Mouse (Mus musculus) forebrain, embryonic 12.5 days (tissue): ENCODE data around the gene Cd248. TPM values are rescaled to one million over a fixed set of nuclear protein-coding genes. Genes with fewer than 3 reads are reported as not detected.
"Not testable (repeated sequence)": the region's sequence is repeated elsewhere in the genome, so short reads cannot be mapped to it uniquely, and the experiment has no call there.

ENCODE experiments used
- ATAC-seq: fragments of 200-750 bp; cut with Nextera tagmentation; 2 replicates; pipeline ENCODE4 v1.8.0; 2017; ENCODE audit warnings: moderate TSS enrichment; ENCODE audit not compliant: low FRiP score
- H3K27ac ChIP-seq: fragments of 300-500 bp; sonication (generic); 2 replicates; pipeline ENCODE4 v1.5.1; 2016; ENCODE audit warnings: mild to moderate bottlenecking
- H3K27me3 ChIP-seq: fragments of 300-500 bp; sonication (generic); 2 replicates; pipeline ENCODE4 v1.6.1; 2016; ENCODE audit warnings: mild to moderate bottlenecking
- H3K36me3 ChIP-seq: fragments of 300-500 bp; sonication (generic); replicated peaks from 2 replicates; pipeline ENCODE4 v1.6.1; 2016; ENCODE audit warnings: mild to moderate bottlenecking
- H3K4me1 ChIP-seq: fragments of 300-500 bp; sonication (generic); 2 replicates; pipeline ENCODE4 v1.6.1; 2016
- H3K4me2 ChIP-seq: fragments of 300-500 bp; sonication (generic); 2 replicates; pipeline ENCODE4 v1.6.1; 2016; ENCODE audit warnings: mild to moderate bottlenecking, moderate library complexity
- H3K4me3 ChIP-seq: fragments of 300-500 bp; sonication (generic); replicated peaks from 2 replicates; pipeline ENCODE4 v1.5.1; 2016; ENCODE audit warnings: mild to moderate bottlenecking
- H3K9ac ChIP-seq: fragments of 300-500 bp; sonication (generic); 2 replicates; pipeline ENCODE4 v1.6.1; 2016; ENCODE audit warnings: mild to moderate bottlenecking
- H3K9me3 ChIP-seq: fragments of 300-500 bp; sonication (generic); 2 replicates; pipeline ENCODE4 v1.6.1; 2016
- WGBS: fragments of 180-500 bp; shearing (Covaris S2); methylation state at CpG from one replicate; pipeline ENCODE4 v1.1.7; 2016; 5-methylcytosine and 5-hydroxymethylcytosine counted together
- polyA plus RNA-seq: library from polyadenylated mRNA; unstranded; fragments of >200 nt; fragmentation: Nextera tagmentation; extraction: Ambion mirVana; gene quantifications from 2 replicates; pipeline ENCODE4 v1.2.1, GENCODE M21; 2016

The Cd248 gene
- polyA plus RNA-seq, 1 experiment from 2014 or later: 17.1 TPM

GRCm38 (mm10) chr19:5085145-5085863, 17.4 kb downstream of the Cd248 start, which contains the start of gene Tmem151a:
Gene Tmem151a (minus strand): TSS chr19:5085531.
- Histone ChIP-seq H3K4me1 (peaks cover 28% of the 10 kb centered on the region), H3K9me3 (no peaks in the 10 kb centered on the region), H3K27ac (no peak within 1 kb of the TSS), H3K36me3 (peaks cover 7% of the 10 kb centered on the region; the same call in 1 of the 2 replicates), H3K4me2 (peak within 1 kb of the TSS; percentile 83), H3K27me3 (peaks cover 63% of the 10 kb centered on the region), H3K4me3 (peak within 1 kb of the TSS; percentile 48), H3K9ac (peak within 1 kb of the TSS; percentile 57)
- WGBS: under 1% methylated on average over 69 of the region's 69 CpGs
- ATAC-seq: no peak

DNA sequence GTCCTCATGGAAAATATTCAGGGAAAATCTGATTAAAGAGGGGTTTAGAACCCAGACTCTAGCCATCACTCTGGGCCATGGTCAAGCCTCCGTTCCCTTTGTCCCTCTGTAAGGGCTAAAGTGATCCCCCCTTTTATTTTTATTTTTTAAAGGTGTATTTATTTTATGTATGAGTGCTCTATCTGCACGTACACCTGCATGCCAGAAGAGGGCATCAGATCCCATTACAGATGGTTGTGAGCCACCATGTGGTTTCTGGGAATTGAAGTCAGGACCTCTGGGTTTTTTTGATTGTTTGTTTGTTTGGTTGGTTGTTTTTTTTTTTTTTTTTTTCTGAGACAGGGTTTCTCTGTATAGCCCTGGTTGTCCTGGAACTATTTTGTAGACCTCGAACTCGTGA, 18.7 kb downstream of the Cd248 start:
- not testable (repeated sequence) for H3K9ac ChIP-seq, H3K4me2 ChIP-seq, H3K27ac ChIP-seq, H3K9me3 ChIP-seq, ATAC-seq, H3K4me3 ChIP-seq
- H3K36me3 ChIP-seq: peaks cover 18% of the 10 kb centered on the region
- WGBS: 61% methylated on average over 4 of the region's 4 CpGs
- peaks cover 51% of the 10 kb centered on the region for H3K27me3 ChIP-seq
- peaks cover 28% of the 10 kb centered on the region for H3K4me1 ChIP-seq

DNA sequence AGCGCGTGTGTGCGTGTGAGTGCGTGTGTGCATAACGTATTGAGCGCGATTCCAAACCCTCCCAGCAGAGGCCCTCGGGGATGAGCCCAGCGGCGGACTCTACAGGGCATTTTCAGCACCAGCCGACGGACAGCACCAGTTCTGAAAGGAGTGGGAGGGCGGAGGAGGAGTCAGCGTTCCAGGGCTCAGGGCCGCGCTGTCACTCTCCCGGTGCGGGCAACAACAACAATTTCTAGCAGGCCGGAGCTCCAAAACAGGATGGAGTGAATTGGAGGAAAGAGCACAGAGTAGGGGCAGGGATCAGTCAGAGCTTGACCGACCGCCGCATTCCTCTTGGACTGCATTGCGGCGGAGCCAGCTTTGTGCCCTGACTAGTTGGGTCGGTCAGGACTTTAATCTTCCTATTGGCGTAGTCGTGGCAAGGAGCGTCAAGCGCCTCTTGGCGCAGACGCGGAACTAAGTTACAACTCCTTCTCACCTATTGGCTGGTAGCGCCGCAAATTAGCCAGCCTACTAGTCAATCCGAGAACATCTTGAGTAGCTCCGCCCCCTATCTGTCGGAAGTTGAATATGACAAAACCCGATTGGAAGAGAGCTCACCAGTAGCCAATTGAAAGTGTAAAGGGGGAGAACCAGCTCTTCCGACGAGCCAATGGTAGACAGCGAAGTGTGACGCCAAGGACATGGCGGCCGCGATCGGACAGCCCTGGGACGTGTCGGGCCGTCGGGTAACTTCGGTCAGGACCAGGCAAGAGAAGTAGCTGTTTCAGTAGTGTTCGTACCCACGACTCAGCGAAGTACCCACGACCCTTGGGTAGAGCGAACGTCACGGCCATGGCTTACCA, 20.2 kb downstream of the Cd248 start, which contains the start of gene Yif1a:
Yif1a (plus strand) TSS at position 655 of the 845 bp plus-strand sequence.
- Histone ChIP-seq H3K4me1 (peaks cover 29% of the 10 kb centered on the region), H3K9ac (peak within 1 kb of the TSS; percentile 74), H3K9me3 (no peaks in the 10 kb centered on the region), H3K36me3 (peaks cover 34% of the 10 kb centered on the region), H3K27me3 (peaks cover 35% of the 10 kb centered on the region), H3K27ac (peak within 1 kb of the TSS; percentile 78), H3K4me2 (peak within 1 kb of the TSS; percentile 87), H3K4me3 (peak within 1 kb of the TSS; percentile 85)
- peak; percentile 96 for ATAC-seq
- WGBS: under 1% methylated on average over 58 of the region's 58 CpGs

GRCm38 (mm10) chr19:5089324-5089723, 21.4 kb downstream of the Cd248 start:
- H3K4me1 ChIP-seq: peaks cover 41% of the 10 kb centered on the region

DNA sequence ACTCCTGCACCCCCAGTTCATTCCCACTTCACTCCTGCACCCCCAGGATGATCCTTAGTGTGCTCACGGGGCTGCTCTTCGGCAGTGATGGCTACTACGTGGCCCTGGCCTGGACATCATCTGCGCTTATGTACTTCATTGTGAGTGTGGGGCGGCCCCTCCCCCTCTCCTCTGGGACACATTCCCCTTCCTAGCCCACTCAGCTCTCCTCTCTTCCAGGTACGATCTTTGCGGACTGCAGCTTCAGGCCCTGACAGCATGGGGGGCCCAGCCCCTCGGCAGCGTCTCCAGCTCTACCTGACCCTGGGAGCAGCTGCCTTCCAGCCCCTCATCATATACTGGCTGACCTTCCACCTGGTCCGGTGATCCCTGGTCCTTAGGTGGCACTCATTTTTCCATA, 24.2 kb downstream of the Cd248 start:
- H3K9ac ChIP-seq: no peak overlapping the region
- WGBS: 88% methylated on average over 10 of the region's 10 CpGs
- no peak for ATAC-seq

More at GRCm38 (mm10) chr19:5089324-5089723, 21.4 kb downstream of the Cd248 start:
- H3K27ac ChIP-seq: no peak overlapping the region
- H3K4me3 ChIP-seq: peak overlapping the region; percentile 85
- no peaks in the 10 kb centered on the region for H3K9me3 ChIP-seq
- H3K36me3 ChIP-seq: peaks cover 42% of the 10 kb centered on the region
- peak overlapping the region; percentile 74; the same call in 1 of the 2 replicates for H3K9ac ChIP-seq
- H3K27me3 ChIP-seq: peaks cover 23% of the 10 kb centered on the region
- 91% methylated on average over 4 of the region's 4 CpGs for WGBS
- ATAC-seq: no peak
- H3K4me2 ChIP-seq: peak overlapping the region; percentile 87

DNA sequence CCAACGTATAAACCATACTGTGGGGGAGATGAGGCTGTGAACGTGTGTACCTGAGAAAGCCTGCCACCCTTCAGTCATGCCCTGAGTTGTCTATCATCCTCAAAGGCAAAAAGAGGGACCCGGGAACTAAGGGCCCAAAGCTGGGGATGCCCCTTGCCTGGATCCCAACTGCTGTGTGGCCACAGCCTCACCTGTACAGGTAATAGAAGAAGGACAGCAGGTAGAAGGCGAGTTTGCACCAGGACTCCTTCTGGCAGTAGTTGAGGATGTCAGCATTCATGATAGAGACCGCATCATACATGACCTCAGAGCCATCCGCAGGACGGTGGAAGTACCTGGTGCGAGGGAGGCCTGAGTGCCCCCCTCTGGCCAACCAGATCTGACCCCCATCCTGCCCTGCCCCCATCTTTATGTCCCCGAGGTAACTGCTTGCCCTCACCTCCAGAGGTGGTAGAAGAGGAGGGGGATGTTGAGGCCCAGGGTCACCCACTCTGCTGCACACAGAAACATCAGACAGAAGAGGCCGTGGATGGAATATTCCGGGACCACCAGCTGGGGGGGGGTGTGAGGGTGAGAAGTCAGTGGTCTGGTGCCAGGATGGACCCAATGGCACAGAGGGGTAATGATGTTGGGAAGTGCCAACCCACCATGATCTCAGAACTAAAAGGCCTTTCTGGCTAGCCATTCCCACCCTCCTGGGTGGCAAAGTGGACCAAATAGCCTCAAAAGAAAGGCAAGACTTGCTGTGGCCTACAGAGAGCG, 25.8 kb downstream of the Cd248 start:
- H3K4me3 ChIP-seq: peak overlapping the region; percentile 79
- peak overlapping the region; percentile 66 for H3K27ac ChIP-seq
- peak overlapping the region; percentile 96 for H3K4me2 ChIP-seq
- H3K9me3 ChIP-seq: no peaks in the 10 kb centered on the region
- no peaks in the 10 kb centered on the region for H3K27me3 ChIP-seq
- H3K4me1 ChIP-seq: peaks cover 66% of the 10 kb centered on the region
- H3K9ac ChIP-seq: peak overlapping the region; percentile 48; the same call in 1 of the 2 replicates
- 73% methylated on average over 12 of the region's 12 CpGs for WGBS
- H3K36me3 ChIP-seq: peaks cover 42% of the 10 kb centered on the region
- peak; percentile 0; the same call in 1 of the 2 replicates for ATAC-seq

More for the DNA sequence above, 24.2 kb downstream of the Cd248 start:
- Histone ChIP-seq H3K27me3 (no peaks in the 10 kb centered on the region), H3K9me3 (no peaks in the 10 kb centered on the region), H3K36me3 (peaks cover 42% of the 10 kb centered on the region), H3K4me1 (peaks cover 57% of the 10 kb centered on the region), H3K27ac (no peak overlapping the region), H3K4me2 (no peak overlapping the region), H3K4me3 (no peak overlapping the region)

- H3K4me1 ChIP-seq: peaks cover 67% of the 10 kb centered on the region
- peak overlapping the region; percentile 91 for H3K27ac ChIP-seq
- H3K9ac ChIP-seq: peak overlapping the region; percentile 48; the same call in 1 of the 2 replicates
- H3K9me3 ChIP-seq: no peaks in the 10 kb centered on the region
- no peaks in the 10 kb centered on the region for H3K27me3 ChIP-seq
- under 1% methylated on average over 21 of the region's 21 CpGs for WGBS
- H3K4me2 ChIP-seq: peak overlapping the region; percentile 96
- H3K4me3 ChIP-seq: peak overlapping the region; percentile 79
- ATAC-seq: peak; percentile 74
- peaks cover 44% of the 10 kb centered on the region for H3K36me3 ChIP-seq
Observed at GRCm38 (mm10) chr19:5094243-5094632, 26.4 kb downstream of the Cd248 start.

DNA sequence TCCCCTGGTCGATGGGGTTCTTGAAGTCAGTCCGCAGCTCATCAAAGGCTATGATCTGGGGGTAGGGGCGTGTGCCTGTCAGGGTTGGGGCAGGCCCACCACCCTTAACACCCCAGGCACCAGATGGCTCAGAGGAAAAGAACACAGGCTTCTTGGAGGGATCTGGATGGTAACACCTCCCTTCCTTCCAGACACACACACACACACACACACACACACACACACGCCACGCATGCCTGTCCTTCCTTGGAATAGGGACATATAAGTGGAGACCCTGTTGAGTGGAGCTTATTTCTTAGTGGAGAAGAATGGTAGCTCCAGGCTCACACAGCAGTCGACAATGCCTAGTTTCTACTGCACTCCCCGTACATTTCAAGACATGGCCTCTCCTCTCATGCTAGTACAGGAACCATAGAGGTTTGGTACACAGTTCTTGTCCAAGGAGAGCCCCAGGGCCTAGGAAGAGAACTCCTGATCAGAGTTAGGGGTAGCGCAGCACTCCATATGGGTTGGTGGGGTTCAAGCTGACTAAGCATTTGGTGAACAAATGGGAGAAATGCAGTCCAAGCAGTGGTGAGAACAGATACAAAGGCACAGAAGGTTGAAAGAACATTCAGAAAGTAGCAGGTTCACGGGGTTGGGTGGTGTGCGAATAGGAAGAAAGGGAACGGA, 27.0 kb downstream of the Cd248 start:
- Histone ChIP-seq H3K9me3 (no peaks in the 10 kb centered on the region), H3K4me2 (peak overlapping the region; percentile 96), H3K36me3 (peaks cover 45% of the 10 kb centered on the region), H3K27me3 (no peaks in the 10 kb centered on the region), H3K9ac (peak overlapping the region; percentile 48; the same call in 1 of the 2 replicates), H3K27ac (peak overlapping the region; percentile 91), H3K4me3 (peak overlapping the region; percentile 79), H3K4me1 (peaks cover 68% of the 10 kb centered on the region)
- 41% methylated on average over 11 of the region's 11 CpGs for WGBS
- ATAC-seq: peak; percentile 20; the same call in 1 of the 2 replicates

GRCm38 (mm10) chr19:5095887-5096474, 28.1 kb downstream of the Cd248 start:
- peaks cover 48% of the 10 kb centered on the region for H3K36me3 ChIP-seq
- H3K4me3 ChIP-seq: peak overlapping the region; percentile 79
- H3K9me3 ChIP-seq: no peaks in the 10 kb centered on the region
- H3K27me3 ChIP-seq: no peaks in the 10 kb centered on the region
- ATAC-seq: no peak
- peak overlapping the region; percentile 91 for H3K27ac ChIP-seq
- H3K4me2 ChIP-seq: peak overlapping the region; percentile 96
- peaks cover 68% of the 10 kb centered on the region for H3K4me1 ChIP-seq
- WGBS: 10% methylated on average over 9 of the region's 9 CpGs
- H3K9ac ChIP-seq: peak overlapping the region; percentile 96

GRCm38 (mm10) chr19:5097521-5098362, 29.9 kb downstream of the Cd248 start:
- H3K4me2 ChIP-seq: peak overlapping the region; percentile 96
- peaks cover 48% of the 10 kb centered on the region for H3K36me3 ChIP-seq
- peak overlapping the region; percentile 91 for H3K27ac ChIP-seq
- peak overlapping the region; percentile 79 for H3K4me3 ChIP-seq
- no peaks in the 10 kb centered on the region for H3K9me3 ChIP-seq
- peak; percentile 12 for ATAC-seq
- H3K9ac ChIP-seq: peak overlapping the region; percentile 96
- H3K27me3 ChIP-seq: no peaks in the 10 kb centered on the region
- 2% methylated on average over 31 of the region's 31 CpGs for WGBS
- H3K4me1 ChIP-seq: peaks cover 68% of the 10 kb centered on the region
